15 mouse cellular contexts compared by ENCODE assay signal in genomic region chr14:25135371-25135770, GRCm38 (mm10).
DNase-seq lines count a peak whose midpoint lies in the region; ATAC-seq and TF ChIP-seq lines count a peak whose summit lies in the region.
"Had no signal": no experiment of that assay in that cellular context is flagged by ENCODE, and none has a peak within 500 bp of the region (broad histone marks: within the 10 kb centered on the region; RNA-seq: fewer than 3 reads in every experiment).

No protein-coding gene starts in this region.

- no peak for TF ChIP-seq CTCF in intestine, postnatal 0 days (IDR thresholded peaks at IDR 0.05; ENCODE audit: low read depth)

- H3K4me2 ChIP-seq in intestine, embryonic 16.5 days (ENCODE audit: low read depth, low read length), result no peak overlapping the region
- no peak overlapping the region for H3K4me2 ChIP-seq in intestine, postnatal 0 days (replicated peaks; ENCODE audit: low read depth)
- no peak overlapping the region for H3K4me2 ChIP-seq in embryonic facial prominence, embryonic 14.5 days (ENCODE audit: low read depth, low read length)
- H3K4me2 ChIP-seq in neural tube, embryonic 15.5 days, result no peak overlapping the region
- H3K4me2 ChIP-seq: embryonic facial prominence, embryonic 12.5 days; heart, embryonic 15.5 days; midbrain, embryonic 15.5 days had no signal

- no peaks in the 10 kb centered on the region for H3K27me3 ChIP-seq in intestine, embryonic 16.5 days (replicated peaks; ENCODE audit: control insufficient read depth, insufficient read depth, low read length)
- H3K27me3 ChIP-seq in intestine, postnatal 0 days (replicated peaks; ENCODE audit: control insufficient read depth, insufficient read depth, low read length), result no peaks in the 10 kb centered on the region
- H3K27me3 ChIP-seq in embryonic facial prominence, embryonic 14.5 days (replicated peaks; ENCODE audit: control insufficient read depth, insufficient read depth, low read length), result no peaks in the 10 kb centered on the region
- no peaks in the 10 kb centered on the region for H3K27me3 ChIP-seq in neural tube, embryonic 15.5 days (replicated peaks)
- H3K27me3 ChIP-seq: embryonic facial prominence, embryonic 12.5 days; heart, embryonic 15.5 days; midbrain, embryonic 15.5 days had no signal

- no peak overlapping the region for H3K4me3 ChIP-seq in intestine, embryonic 16.5 days (ENCODE audit: low read length)
- H3K4me3 ChIP-seq in intestine, postnatal 0 days (ENCODE audit: low read depth, low read length), result no peak overlapping the region
- H3K4me3 ChIP-seq in embryonic facial prominence, embryonic 14.5 days (ENCODE audit: low read depth, low read length), result no peak overlapping the region
- no peak overlapping the region for H3K4me3 ChIP-seq in neural tube, embryonic 15.5 days (replicated peaks)
- H3K4me3 ChIP-seq: embryonic facial prominence, embryonic 12.5 days; heart, embryonic 15.5 days; midbrain, embryonic 15.5 days had no signal

- no peak overlapping the region for H3K27ac ChIP-seq in intestine, embryonic 16.5 days (ENCODE audit: low read length)
- no peak overlapping the region for H3K27ac ChIP-seq in intestine, postnatal 0 days (ENCODE audit: low read depth, low read length)
- H3K27ac ChIP-seq in embryonic facial prominence, embryonic 14.5 days (replicated peaks; ENCODE audit: low read depth, low read length), result no peak overlapping the region; the same call in 1 of the 2 replicates
- H3K27ac ChIP-seq in neural tube, embryonic 15.5 days (replicated peaks), result peak overlapping the region; percentile 71
- H3K27ac ChIP-seq: embryonic facial prominence, embryonic 12.5 days; heart, embryonic 15.5 days; kidney, postnatal 0 days; macrophage; midbrain, embryonic 15.5 days had no signal

- H3K36me3 ChIP-seq in intestine, embryonic 16.5 days (ENCODE audit: control insufficient read depth, insufficient read depth, low read length), result no peaks in the 10 kb centered on the region
- no peaks in the 10 kb centered on the region for H3K36me3 ChIP-seq in intestine, postnatal 0 days (ENCODE audit: control insufficient read depth, insufficient read depth)
- no peaks in the 10 kb centered on the region for H3K36me3 ChIP-seq in embryonic facial prominence, embryonic 14.5 days (ENCODE audit: control insufficient read depth, insufficient read depth, low read length)
- H3K36me3 ChIP-seq in neural tube, embryonic 15.5 days, result no peaks in the 10 kb centered on the region
- H3K36me3 ChIP-seq: embryonic facial prominence, embryonic 12.5 days; heart, embryonic 15.5 days; midbrain, embryonic 15.5 days had no signal

- DNase-seq in lung, postnatal 10 days, result peak; percentile 45
- no peak for DNase-seq in lung, postnatal 14 days
- peak; percentile 43 for DNase-seq in embryonic facial prominence, embryonic 14.5 days (ENCODE audit: low spot score)
- DNase-seq in testis, postnatal 14 days (ENCODE audit: low spot score), result no peak
- DNase-seq: adrenal gland, postnatal 25 days; cerebellum, postnatal 25 days; thymus, adult 2 months had no signal

- H3K4me1 ChIP-seq in intestine, embryonic 16.5 days (ENCODE audit: control insufficient read depth, insufficient read depth, low read length), result peaks cover 9% of the 10 kb centered on the region; the same call in 1 of the 2 replicates
- no peaks in the 10 kb centered on the region; the same call in 1 of the 2 replicates for H3K4me1 ChIP-seq in intestine, postnatal 0 days (replicated peaks; ENCODE audit: control insufficient read depth, insufficient read depth, low read length)
- H3K4me1 ChIP-seq in embryonic facial prominence, embryonic 14.5 days (ENCODE audit: control insufficient read depth, insufficient read depth, low read length), result peaks cover 13% of the 10 kb centered on the region
- H3K4me1 ChIP-seq in neural tube, embryonic 15.5 days, result peaks cover 14% of the 10 kb centered on the region
- H3K4me1 ChIP-seq: embryonic facial prominence, embryonic 12.5 days had no signal

- H3K9ac ChIP-seq in intestine, embryonic 16.5 days (ENCODE audit: low read depth, low read length), result no peak overlapping the region
- no peak overlapping the region for H3K9ac ChIP-seq in intestine, postnatal 0 days (ENCODE audit: low read depth, low read length)
- H3K9ac ChIP-seq in embryonic facial prominence, embryonic 14.5 days (ENCODE audit: low read depth, low read length), result no peak overlapping the region
- H3K9ac ChIP-seq in neural tube, embryonic 15.5 days (replicated peaks), result no peak overlapping the region
- H3K9ac ChIP-seq: embryonic facial prominence, embryonic 12.5 days; heart, embryonic 15.5 days; midbrain, embryonic 15.5 days had no signal

- 64% methylated on average over 3 of the region's 3 CpGs for WGBS in intestine, embryonic 16.5 days
- 69% methylated on average over 3 of the region's 3 CpGs for WGBS in intestine, postnatal 0 days
- 76% methylated on average over 3 of the region's 3 CpGs for WGBS in embryonic facial prominence, embryonic 14.5 days
- 48% methylated on average over 3 of the region's 3 CpGs for WGBS in neural tube, embryonic 15.5 days

- ATAC-seq in intestine, embryonic 16.5 days, result peak; percentile 26; the same call in 1 of the 2 replicates
- ATAC-seq in intestine, postnatal 0 days, result no peak
- peak; percentile 26; the same call in 1 of the 2 replicates for ATAC-seq in embryonic facial prominence, embryonic 14.5 days (ENCODE audit: low read depth)
- peak; percentile 40; the same call in 1 of the 2 replicates for ATAC-seq in neural tube, embryonic 15.5 days (ENCODE audit: low FRiP score)
- ATAC-seq: midbrain, embryonic 15.5 days had no signal

- H3K9me3 ChIP-seq in intestine, embryonic 16.5 days (ENCODE audit: control insufficient read depth, low read length), result peaks cover 3% of the 10 kb centered on the region; the same call in 1 of the 2 replicates
- 0 out of 2 replicates have a peak, but pooled peaks cover 5% of the 10 kb centered on the region for H3K9me3 ChIP-seq in intestine, postnatal 0 days (ENCODE audit: control insufficient read depth)
- 0 out of 2 replicates have a peak, but pooled peaks cover 8% of the 10 kb centered on the region for H3K9me3 ChIP-seq in embryonic facial prominence, embryonic 14.5 days (ENCODE audit: control insufficient read depth, low read length)
- H3K9me3 ChIP-seq in neural tube, embryonic 15.5 days (replicated peaks), result no peaks in the 10 kb centered on the region
- H3K9me3 ChIP-seq: embryonic facial prominence, embryonic 12.5 days; midbrain, embryonic 15.5 days had no signal

Comparison
In these comparisons a context has a peak if more than half of its experiments do, and no peak if none do; other contexts are left out.
1. DNase-seq: peak in lung, postnatal 10 days (single experiment) and embryonic facial prominence, embryonic 14.5 days (single experiment); none in lung, postnatal 14 days (single experiment) and testis, postnatal 14 days (single experiment).